Mouse (Mus musculus): ENCODE data around the gene Cnpy1.

- TF ChIP-seq CTCF (IDR thresholded peaks at IDR 0.05; ENCODE audit: control insufficient read depth, insufficient read depth, low read length), result no peak
- no peak for TF ChIP-seq POLR2A (IDR thresholded peaks at IDR 0.05; ENCODE audit: borderline replicate concordance, control insufficient read depth, low read depth, low read length)
Observed at GRCm38 (mm10) chr5:28192099-28192454, 53.5 kb downstream of the Cnpy1 start.

All from bone marrow, adult 2 months (tissue).